Mouse (Mus musculus) heart, embryonic 12.5 days (tissue): Measurements from ENCODE around the gene Ppp1r14c. TPM values are rescaled to one million over a fixed set of nuclear protein-coding genes. Genes with fewer than 3 reads are reported as not detected.

Experiments
- ATAC-seq: fragments of 200-750 bp; cut with Nextera tagmentation; 2 replicates; pipeline ENCODE4 v1.8.0; 2017; ENCODE audit warnings: moderate TSS enrichment, moderate library complexity; ENCODE audit not compliant: insufficient number of reproducible peaks, low FRiP score
- H3K27ac ChIP-seq: fragments of 300-500 bp; sonication (generic); 2 replicates; pipeline ENCODE4 v1.5.1; 2016; ENCODE audit warnings: mild to moderate bottlenecking, moderate library complexity; ENCODE audit not compliant: poor library complexity, severe bottlenecking
- H3K27me3 ChIP-seq: fragments of 300-500 bp; sonication (generic); replicated peaks from 2 replicates; pipeline ENCODE4 v1.6.1; 2016; ENCODE audit warnings: mild to moderate bottlenecking, moderate library complexity
- H3K36me3 ChIP-seq: fragments of 300-500 bp; sonication (generic); 2 replicates; pipeline ENCODE4 v1.6.1; 2016; ENCODE audit warnings: mild to moderate bottlenecking, moderate library complexity
- H3K4me1 ChIP-seq: fragments of 300-500 bp; sonication (generic); replicated peaks from 2 replicates; pipeline ENCODE4 v1.6.1; 2016; ENCODE audit warnings: mild to moderate bottlenecking
- H3K4me2 ChIP-seq: fragments of 300-500 bp; sonication (generic); 2 replicates; pipeline ENCODE4 v1.6.1; 2016; ENCODE audit warnings: mild to moderate bottlenecking, moderate library complexity
- H3K4me3 ChIP-seq: fragments of 300-500 bp; sonication (generic); 2 replicates; pipeline ENCODE4 v1.5.1; 2016; ENCODE audit warnings: mild to moderate bottlenecking
- H3K9ac ChIP-seq: fragments of 300-500 bp; sonication (generic); 2 replicates; pipeline ENCODE4 v1.6.1; 2016; ENCODE audit warnings: mild to moderate bottlenecking, moderate library complexity
- H3K9me3 ChIP-seq: fragments of 300-500 bp; sonication (generic); replicated peaks from 2 replicates; pipeline ENCODE4 v1.6.1; 2016; ENCODE audit warnings: mild to moderate bottlenecking, moderate library complexity
- WGBS: fragments of 180-500 bp; shearing (Covaris S2); methylation state at CpG from one replicate; pipeline ENCODE4 v1.1.7; 2016; 5-methylcytosine and 5-hydroxymethylcytosine counted together
- polyA plus RNA-seq: library from polyadenylated mRNA; unstranded; fragments of >200 nt; fragmentation: Nextera tagmentation; extraction: Ambion mirVana; gene quantifications from 2 replicates; pipeline ENCODE4 v1.2.1, GENCODE M21; 2016

Ppp1r14c gene
- polyA plus RNA-seq, 1 experiment from 2014 or later: 222 TPM

DNA sequence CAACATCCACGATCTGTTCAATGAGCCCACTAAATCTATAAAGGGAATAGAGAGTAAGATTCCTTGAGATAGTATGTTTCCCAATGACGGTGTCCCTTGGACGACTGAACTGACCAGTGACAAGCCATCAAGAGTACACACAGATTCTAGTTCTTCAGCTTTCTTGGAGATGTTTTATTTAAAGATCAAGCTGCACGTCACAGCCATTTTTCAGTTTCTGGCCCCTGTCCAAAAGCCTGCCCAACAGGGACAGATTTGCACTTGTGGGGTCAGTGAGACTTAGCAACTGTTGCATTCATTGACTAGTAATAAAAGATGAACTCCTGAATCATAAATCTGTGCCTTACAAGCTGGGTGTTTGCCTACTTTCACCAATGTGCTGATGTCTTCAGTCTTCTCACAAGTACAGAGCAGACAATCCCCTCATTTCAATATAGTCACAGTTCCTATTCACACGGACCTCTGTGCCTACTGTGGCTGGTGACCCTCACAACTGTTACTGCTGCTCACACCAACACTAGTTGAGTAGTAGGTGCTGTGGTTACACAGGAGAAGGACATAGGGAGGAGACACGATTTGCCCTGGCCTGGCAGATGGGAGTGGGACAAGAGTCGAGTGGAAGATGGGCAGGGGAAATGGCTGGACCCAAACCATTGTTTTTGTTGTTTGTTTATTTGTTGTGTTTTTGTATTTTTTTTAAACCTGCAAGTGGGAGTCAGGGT lies 37.7 kb downstream of the Ppp1r14c start:
- no peak overlapping the region for H3K27ac ChIP-seq
- no peak overlapping the region for H3K4me3 ChIP-seq
- ATAC-seq: no peak
- H3K4me1 ChIP-seq: peaks cover 54% of the 10 kb centered on the region
- WGBS: 58% methylated on average over 7 of the region's 7 CpGs
- 0 out of 2 replicates have a peak, but pooled peaks cover 13% of the 10 kb centered on the region for H3K36me3 ChIP-seq
- no peak overlapping the region for H3K9ac ChIP-seq
- H3K27me3 ChIP-seq: no peaks in the 10 kb centered on the region
- H3K9me3 ChIP-seq: no peaks in the 10 kb centered on the region
- H3K4me2 ChIP-seq: no peak overlapping the region

DNA sequence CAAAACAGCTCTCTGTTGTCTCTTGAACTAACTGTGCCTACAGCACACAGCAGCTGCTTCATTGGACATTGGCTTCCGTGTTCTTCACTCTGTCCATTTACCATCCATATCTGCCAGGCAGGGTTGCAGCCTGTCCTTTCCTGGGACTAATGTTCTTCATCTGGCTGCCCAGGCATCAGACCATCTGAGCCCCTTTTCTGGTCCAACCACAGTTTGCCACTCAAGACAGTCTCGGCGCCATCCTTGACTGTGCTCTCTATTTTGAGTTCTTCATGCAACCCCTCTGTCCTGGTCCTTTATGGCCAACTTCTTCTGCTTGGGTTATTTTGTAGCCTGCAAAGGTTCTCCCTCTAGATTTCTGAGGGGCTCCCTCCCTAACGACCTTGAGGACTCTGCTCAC lies 38.5 kb downstream of the Ppp1r14c start:
- no peak for ATAC-seq
- Histone ChIP-seq H3K9me3 (no peaks in the 10 kb centered on the region), H3K27me3 (no peaks in the 10 kb centered on the region), H3K27ac (no peak overlapping the region), H3K4me2 (no peak overlapping the region), H3K4me3 (no peak overlapping the region), H3K9ac (no peak overlapping the region), H3K36me3 (0 out of 2 replicates have a peak, but pooled peaks cover 13% of the 10 kb centered on the region), H3K4me1 (peaks cover 60% of the 10 kb centered on the region)
- 84% methylated on average over 4 of the region's 4 CpGs for WGBS

- WGBS: 52% methylated on average over 2 of the region's 2 CpGs
- H3K4me3 ChIP-seq: no peak overlapping the region
- H3K4me2 ChIP-seq: no peak overlapping the region
- peaks cover 65% of the 10 kb centered on the region for H3K4me1 ChIP-seq
- 0 out of 2 replicates have a peak, but pooled peaks cover 13% of the 10 kb centered on the region for H3K36me3 ChIP-seq
- no peak overlapping the region for H3K9ac ChIP-seq
- no peak overlapping the region for H3K27ac ChIP-seq
- ATAC-seq: no peak
- H3K27me3 ChIP-seq: no peaks in the 10 kb centered on the region
- H3K9me3 ChIP-seq: no peaks in the 10 kb centered on the region
Measured at GRCm38 (mm10) chr10:3406280-3406679, 40.4 kb downstream of the Ppp1r14c start.

GRCm38 (mm10) chr10:3408036-3408661 lies 42.3 kb downstream of the Ppp1r14c start:
- H3K27ac ChIP-seq: peak overlapping the region; percentile 25; the same call in 1 of the 2 replicates
- H3K4me1 ChIP-seq: peaks cover 69% of the 10 kb centered on the region
- no peak for ATAC-seq
- 0 out of 2 replicates have a peak, but pooled peaks cover 13% of the 10 kb centered on the region for H3K36me3 ChIP-seq
- no peak overlapping the region for H3K4me3 ChIP-seq
- no peak overlapping the region for H3K4me2 ChIP-seq
- H3K9ac ChIP-seq: no peak overlapping the region
- H3K27me3 ChIP-seq: no peaks in the 10 kb centered on the region
- H3K9me3 ChIP-seq: no peaks in the 10 kb centered on the region
- WGBS: 51% methylated on average over 6 of the region's 6 CpGs

- Histone ChIP-seq H3K4me2 (no peak overlapping the region), H3K4me3 (no peak overlapping the region), H3K27me3 (no peaks in the 10 kb centered on the region), H3K9me3 (no peaks in the 10 kb centered on the region), H3K27ac (no peak overlapping the region), H3K36me3 (0 out of 2 replicates have a peak, but pooled peaks cover 12% of the 10 kb centered on the region), H3K4me1 (peaks cover 69% of the 10 kb centered on the region), H3K9ac (no peak overlapping the region)
- 0 out of 2 replicates have a peak, but pooled peaks have one; percentile 19 for ATAC-seq
- 45% methylated on average over 3 of the region's 3 CpGs for WGBS
Measured at GRCm38 (mm10) chr10:3408699-3409098, 42.8 kb downstream of the Ppp1r14c start.

- Histone ChIP-seq H3K27ac (0 out of 2 replicates have a peak overlapping the region, but pooled peaks have one; percentile 23), H3K9ac (no peak overlapping the region), H3K27me3 (no peaks in the 10 kb centered on the region), H3K4me3 (no peak overlapping the region), H3K36me3 (no peaks in the 10 kb centered on the region), H3K9me3 (no peaks in the 10 kb centered on the region), H3K4me1 (peaks cover 76% of the 10 kb centered on the region), H3K4me2 (no peak overlapping the region)
- 51% methylated on average over 3 of the region's 3 CpGs for WGBS
- no peak for ATAC-seq
Measured at GRCm38 (mm10) chr10:3411222-3411621, 45.4 kb downstream of the Ppp1r14c start.

DNA sequence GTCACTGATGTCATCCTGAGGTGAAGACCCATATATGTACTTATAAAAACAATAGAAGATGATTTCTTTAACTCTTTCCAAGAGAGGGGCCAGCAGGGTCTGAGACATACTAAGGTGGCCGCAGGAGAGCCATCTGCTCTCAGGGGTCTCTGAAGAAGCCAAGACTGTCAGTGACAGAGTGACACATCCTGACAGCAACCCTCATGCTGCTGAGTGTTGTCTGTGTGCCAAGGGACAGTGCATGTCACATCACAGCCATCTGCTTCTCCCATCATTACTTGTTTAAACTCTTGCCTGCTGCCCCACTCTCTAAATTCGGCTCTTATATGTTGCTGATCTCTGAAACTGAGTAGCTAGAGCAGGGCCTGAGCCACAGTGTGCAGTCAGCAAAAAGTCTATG lies 45.8 kb downstream of the Ppp1r14c start:
- no peaks in the 10 kb centered on the region for H3K9me3 ChIP-seq
- H3K4me3 ChIP-seq: no peak overlapping the region
- H3K9ac ChIP-seq: no peak overlapping the region
- peaks cover 78% of the 10 kb centered on the region for H3K4me1 ChIP-seq
- no peaks in the 10 kb centered on the region for H3K36me3 ChIP-seq
- no peaks in the 10 kb centered on the region for H3K27me3 ChIP-seq
- 63% methylated on average over 2 of the region's 2 CpGs for WGBS
- no peak overlapping the region for H3K4me2 ChIP-seq
- peak overlapping the region; percentile 25; the same call in 1 of the 2 replicates for H3K27ac ChIP-seq
- no peak for ATAC-seq

DNA sequence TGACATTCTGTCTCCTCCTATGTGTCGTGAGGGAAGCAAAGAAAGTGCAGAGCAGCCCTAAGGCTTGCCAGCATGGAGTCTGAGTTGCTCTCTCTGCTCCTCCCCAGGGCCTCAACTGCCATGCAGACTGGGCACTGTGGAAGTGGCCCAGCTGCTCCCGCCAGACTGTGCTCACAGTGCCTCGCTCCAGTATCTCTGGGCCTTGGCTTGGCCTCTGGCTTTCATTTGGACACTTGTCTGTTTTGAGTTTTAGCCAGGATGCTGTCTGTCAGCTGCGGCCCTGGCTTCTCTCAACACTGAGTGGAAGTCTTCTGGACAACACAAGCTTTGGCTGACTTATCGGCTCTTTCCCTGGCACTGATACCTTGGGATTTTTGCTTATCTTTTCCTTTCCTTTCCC lies 49.0 kb downstream of the Ppp1r14c start:
- no peaks in the 10 kb centered on the region for H3K36me3 ChIP-seq
- peaks cover 82% of the 10 kb centered on the region for H3K4me1 ChIP-seq
- peak; percentile 87 for ATAC-seq
- H3K4me3 ChIP-seq: no peak overlapping the region
- peak overlapping the region; percentile 94 for H3K27ac ChIP-seq
- no peaks in the 10 kb centered on the region for H3K9me3 ChIP-seq
- no peaks in the 10 kb centered on the region for H3K27me3 ChIP-seq
- H3K4me2 ChIP-seq: no peak overlapping the region
- no peak overlapping the region for H3K9ac ChIP-seq
- WGBS: 10% methylated on average over 5 of the region's 5 CpGs

- Histone ChIP-seq H3K27ac (peak overlapping the region; percentile 94), H3K4me1 (peaks cover 89% of the 10 kb centered on the region), H3K4me2 (0 out of 2 replicates have a peak overlapping the region, but pooled peaks have one; percentile 1), H3K4me3 (no peak overlapping the region), H3K9me3 (no peaks in the 10 kb centered on the region), H3K27me3 (no peaks in the 10 kb centered on the region), H3K9ac (0 out of 2 replicates have a peak overlapping the region, but pooled peaks have one; percentile 27), H3K36me3 (no peaks in the 10 kb centered on the region)
- ATAC-seq: no peak
- 44% methylated on average over 4 of the region's 4 CpGs for WGBS
Measured at GRCm38 (mm10) chr10:3416565-3416964, 50.7 kb downstream of the Ppp1r14c start.

DNA sequence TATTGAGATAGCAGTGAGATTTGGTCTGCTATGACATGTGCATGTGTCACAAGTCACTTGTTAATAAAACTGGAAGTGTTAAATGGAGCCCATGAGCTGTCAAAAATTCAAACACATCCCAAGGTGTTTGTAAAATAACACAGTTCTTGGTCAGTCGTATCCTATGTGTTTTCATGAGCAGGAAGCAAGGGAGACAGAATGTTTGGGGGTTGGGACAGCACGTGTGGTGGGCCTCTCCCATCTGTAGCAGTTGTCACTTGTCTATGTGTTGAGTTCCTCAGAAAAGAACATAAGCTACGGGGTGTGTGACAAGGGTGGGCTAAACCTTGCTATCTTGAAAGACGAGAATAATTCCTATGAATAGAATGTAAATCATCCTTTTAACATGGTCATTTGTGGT lies 51.6 kb downstream of the Ppp1r14c start:
- Histone ChIP-seq H3K27ac (peak overlapping the region; percentile 94), H3K4me2 (no peak overlapping the region), H3K9ac (no peak overlapping the region), H3K4me1 (peaks cover 81% of the 10 kb centered on the region), H3K9me3 (no peaks in the 10 kb centered on the region), H3K4me3 (no peak overlapping the region), H3K36me3 (no peaks in the 10 kb centered on the region), H3K27me3 (no peaks in the 10 kb centered on the region)
- 23% methylated on average over 4 of the region's 4 CpGs for WGBS
- no peak for ATAC-seq

DNA sequence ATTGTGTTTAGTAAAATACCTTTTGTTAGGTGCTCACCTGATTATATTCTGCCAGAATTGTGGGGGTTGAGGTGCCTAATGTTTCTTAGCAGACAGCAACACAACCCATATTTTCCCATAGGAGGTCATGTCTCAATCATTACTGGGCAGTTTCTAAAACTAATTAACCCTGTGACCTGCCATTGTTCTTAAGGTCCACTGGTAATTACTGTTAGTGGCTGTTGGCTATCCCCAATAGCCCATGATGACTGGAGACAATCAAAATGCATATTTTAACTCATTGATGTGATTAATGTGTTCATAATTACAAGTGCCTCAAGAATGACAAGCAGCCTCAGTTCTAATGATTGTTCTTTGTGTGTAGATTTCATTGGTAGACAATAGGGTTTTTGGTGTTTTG lies 58.2 kb downstream of the Ppp1r14c start:
- H3K27ac ChIP-seq: no peak overlapping the region
- no peak for ATAC-seq
- no peak overlapping the region for H3K4me3 ChIP-seq
- H3K4me1 ChIP-seq: peaks cover 39% of the 10 kb centered on the region
- H3K4me2 ChIP-seq: no peak overlapping the region
- H3K9ac ChIP-seq: no peak overlapping the region
- H3K9me3 ChIP-seq: no peaks in the 10 kb centered on the region
- peaks cover 20% of the 10 kb centered on the region for H3K36me3 ChIP-seq
- no peaks in the 10 kb centered on the region for H3K27me3 ChIP-seq
